Mouse (Mus musculus): ENCODE measurements around the gene Ripor2. TPM values are rescaled to one million over a fixed set of nuclear protein-coding genes. Genes with fewer than 3 reads are reported as not detected.

Ripor2 gene
- total and polyA plus RNA-seq, 3 experiments = 8.6 to 10.9 (median 9.3) TPM

GRCm38 (mm10) chr13:24641491-24642430 lies 59.8 kb downstream of the Ripor2 start:
- dilution Hi-C loops (cut with MboI; ENCODE audit: extremely low pct_ligation_motif_present, extremely low pct_unique_long_range_greater_than_20kb, low sequenced_read_pairs) (no loop called here), in situ Hi-C loops (cut with MboI; ENCODE audit: low pct_ligation_motif_present, low pct_unique_long_range_greater_than_20kb, low sequenced_read_pairs) (no loop called here)
- Histone ChIP-seq H3K4me1 (ENCODE audit: control insufficient read depth in 1 of 2, insufficient read depth in 2 of 2) (peaks cover 23 to 75% of the 10 kb centered on the region in 2 experiments), H3K27me3 (replicated peaks) (no peaks in the 10 kb centered on the region), H3K4me2 (ENCODE audit: insufficient read depth, low read depth, poor library complexity, severe bottlenecking) (no peak overlapping the region), H3K9me3 (replicated peaks; ENCODE audit: low read length) (peaks cover 10% of the 10 kb centered on the region), H3K9ac (ENCODE audit: insufficient read depth, low read depth) (no peak overlapping the region), H3K36me3 (replicated peaks in 1 of 2; ENCODE audit: control insufficient read depth in 1 of 2, insufficient read depth in 1 of 2, low read length in 1 of 2) (peaks cover 0 to 26% of the 10 kb centered on the region in 2 experiments), H3K4me3 (replicated peaks in 1 of 3; ENCODE audit: low read depth in 2 of 3, low read length in 2 of 3, poor library complexity in 1 of 3) (no peak overlapping the region), H3K79me2 (replicated peaks; ENCODE audit: control insufficient read depth, extremely low read depth, insufficient read depth, poor library complexity, severe bottlenecking) (no peaks in the 10 kb centered on the region), H3K27ac (ENCODE audit: insufficient read depth, low read depth) (no peak overlapping the region)
- DNase-seq (ENCODE audit: extremely low read depth) = peak; percentile 37
- TF ChIP-seq ZKSCAN1 (IDR thresholded peaks at IDR 0.05; ENCODE audit: borderline replicate concordance, low read depth, low read length) = no peak
- TF ChIP-seq TCF12 (IDR thresholded peaks at IDR 0.05; ENCODE audit: low read depth, low read length) = no peak
- TF ChIP-seq MEF2A (IDR thresholded peaks at IDR 0.05; ENCODE audit: borderline replicate concordance, low read depth, low read length) = no peak
- peak; percentile 90 for TF ChIP-seq EP300 (IDR thresholded peaks at IDR 0.05; ENCODE audit: low read length)
- no peak for TF ChIP-seq TBP (conservative IDR thresholded peaks at IDR 0.05; ENCODE audit: low read depth, low read length)
- TF ChIP-seq RCOR1 (conservative IDR thresholded peaks at IDR 0.05; ENCODE audit: low read depth, low read length) = 0 out of 2 replicates have a peak, but pooled peaks have one; percentile 56
- TF ChIP-seq ZC3H11A (IDR thresholded peaks at IDR 0.05; ENCODE audit: low read depth, low read length) = no peak
- TF ChIP-seq MAFK (IDR thresholded peaks at IDR 0.05; ENCODE audit: insufficient replicate concordance, low read length) = no peak
- no peak for TF ChIP-seq MAZ (IDR thresholded peaks at IDR 0.05; ENCODE audit: low read depth, low read length)
- TF ChIP-seq USF2 (conservative IDR thresholded peaks at IDR 0.05; ENCODE audit: low read depth, low read length) = no peak
- TF ChIP-seq UBTF (IDR thresholded peaks at IDR 0.05; ENCODE audit: low read depth, low read length) = no peak
- TF ChIP-seq ETS1 (conservative IDR thresholded peaks at IDR 0.05; ENCODE audit: low read depth, low read length) = no peak
- no peak for TF ChIP-seq E2F4 (IDR thresholded peaks at IDR 0.05; ENCODE audit: insufficient replicate concordance, low read depth, low read length)
- 0 out of 2 replicates have a peak, but pooled peaks have one; percentile 22 for TF ChIP-seq MYC (IDR thresholded peaks at IDR 0.05; ENCODE audit: low read depth, low read length)
- no peak for TF ChIP-seq USF1 (IDR thresholded peaks at IDR 0.05; ENCODE audit: low read depth, low read length)
- TF ChIP-seq ZNF384 (IDR thresholded peaks at IDR 0.05; ENCODE audit: low read depth, low read length) = no peak
- TF ChIP-seq SMC3 (IDR thresholded peaks at IDR 0.05; ENCODE audit: low read depth, low read length) = no peak
- 0 out of 2 replicates have a peak, but pooled peaks have one; percentile 16 for TF ChIP-seq BHLHE40 (IDR thresholded peaks at IDR 0.05; ENCODE audit: low read depth, low read length)
- no peak for TF ChIP-seq CTCF (conservative IDR thresholded peaks at IDR 0.05 in 1 of 2, IDR thresholded peaks at IDR 0.05 in 1 of 2; ENCODE audit: low read depth in 2 of 2, low read length in 2 of 2)
- peak; percentile 89 for TF ChIP-seq IRF4 (IDR thresholded peaks at IDR 0.05; ENCODE audit: low read depth, low read length)
- 0 out of 2 replicates have a peak, but pooled peaks have one; percentile 15 for TF ChIP-seq JUND (conservative IDR thresholded peaks at IDR 0.05; ENCODE audit: low read depth, low read length)
- no peak for TF ChIP-seq JUN (IDR thresholded peaks at IDR 0.05; ENCODE audit: insufficient read depth, low read depth, low read length)
- TF ChIP-seq POLR2AphosphoS2 (IDR thresholded peaks at IDR 0.05; ENCODE audit: low read depth, low read length) = no peak
- no peak for TF ChIP-seq KAT2A (IDR thresholded peaks at IDR 0.05; ENCODE audit: insufficient replicate concordance, low read length)
- no peak for TF ChIP-seq PAX5 (IDR thresholded peaks at IDR 0.05; ENCODE audit: low read length)
- TF ChIP-seq RAD21 (IDR thresholded peaks at IDR 0.05; ENCODE audit: low read depth, low read length) = no peak
- no peak for TF ChIP-seq ZMIZ1 (IDR thresholded peaks at IDR 0.05; ENCODE audit: low read depth, low read length)
- TF ChIP-seq MAX (IDR thresholded peaks at IDR 0.05; ENCODE audit: low read length) = no peak
- TF ChIP-seq MXI1 (IDR thresholded peaks at IDR 0.05; ENCODE audit: low read depth, low read length) = 0 out of 2 replicates have a peak, but pooled peaks have one; percentile 31
- TF ChIP-seq POLR2A (IDR thresholded peaks at IDR 0.05; ENCODE audit: low read depth, low read length) = no peak
- no peak for TF ChIP-seq NELFE (IDR thresholded peaks at IDR 0.05; ENCODE audit: low read depth, low read length)
- TF ChIP-seq HCFC1 (IDR thresholded peaks at IDR 0.05; ENCODE audit: low read depth, low read length) = no peak
- TF ChIP-seq NRF1 (IDR thresholded peaks at IDR 0.05; ENCODE audit: low read depth, low read length) = no peak
- no peak for TF ChIP-seq CHD2 (IDR thresholded peaks at IDR 0.05; ENCODE audit: low read length)
- no peak for TF ChIP-seq CHD1 (IDR thresholded peaks at IDR 0.05; ENCODE audit: low read depth, low read length)
- TF ChIP-seq ELF1 (IDR thresholded peaks at IDR 0.05; ENCODE audit: low read depth, low read length) = no peak
- no peak for TF ChIP-seq GABPA (IDR thresholded peaks at IDR 0.05; ENCODE audit: insufficient replicate concordance, low read depth, low read length)
- no peak for TF ChIP-seq SIN3A (IDR thresholded peaks at IDR 0.05; ENCODE audit: low read length)
